Mouse (Mus musculus) liver, embryonic 15.5 days (tissue): ENCODE measurements around the gene Ttl. TPM values are rescaled to one million over a fixed set of nuclear protein-coding genes. Genes with fewer than 3 reads are reported as not detected.

Source experiments
- ATAC-seq: fragments of 200-750 bp; cut with Nextera tagmentation; 2 replicates; pipeline ENCODE4 v1.8.0; 2017; ENCODE audit warnings: moderate number of reproducible peaks, mild to moderate bottlenecking, moderate library complexity; ENCODE audit not compliant: insufficient read depth
- H3K27ac ChIP-seq: fragments of 300-500 bp; sonication (generic); replicated peaks from 2 replicates; pipeline ENCODE4 v1.5.1; 2015; ENCODE audit warnings: mild to moderate bottlenecking, inconsistent platforms
- H3K27me3 ChIP-seq: fragments of 300-500 bp; sonication (generic); 2 replicates; pipeline ENCODE4 v1.6.1; 2015; ENCODE audit warnings: mild to moderate bottlenecking, inconsistent platforms
- H3K36me3 ChIP-seq: fragments of 300-500 bp; sonication (generic); replicated peaks from 2 replicates; pipeline ENCODE4 v1.6.1; 2015; ENCODE audit warnings: moderate library complexity, mild to moderate bottlenecking, inconsistent platforms
- H3K4me1 ChIP-seq: fragments of 300-500 bp; sonication (generic); replicated peaks from 2 replicates; pipeline ENCODE4 v1.6.1; 2015; ENCODE audit warnings: inconsistent platforms
- H3K4me2 ChIP-seq: fragments of 300-500 bp; sonication (generic); 2 replicates; pipeline ENCODE4 v1.6.1; 2015; ENCODE audit warnings: moderate library complexity, mild to moderate bottlenecking, inconsistent platforms
- H3K4me3 ChIP-seq: fragments of 300-500 bp; sonication (generic); replicated peaks from 2 replicates; pipeline ENCODE4 v1.5.1; 2015; ENCODE audit warnings: mild to moderate bottlenecking, inconsistent platforms
- H3K9ac ChIP-seq: fragments of 300-500 bp; sonication (generic); 2 replicates; pipeline ENCODE4 v1.6.1; 2015; ENCODE audit warnings: moderate library complexity, mild to moderate bottlenecking, inconsistent platforms
- H3K9me3 ChIP-seq: fragments of 300-500 bp; sonication (generic); replicated peaks from 2 replicates; pipeline ENCODE4 v1.6.1; 2016; ENCODE audit warnings: inconsistent platforms
- WGBS: fragments of 180-500 bp; shearing (Covaris S2); methylation state at CpG from one replicate; pipeline ENCODE4 v1.1.7; 2015; ENCODE audit warnings: mixed read lengths; ENCODE audit not compliant: insufficient replicate concordance; 5-methylcytosine and 5-hydroxymethylcytosine counted together
- polyA plus RNA-seq: library from polyadenylated mRNA; unstranded; fragments of >200 nt; fragmentation: Nextera tagmentation; extraction: Ambion mirVana; gene quantifications from 2 replicates; pipeline ENCODE4 v1.2.1, GENCODE M21; 2015

Gene Ttl
- polyA plus RNA-seq, 1 experiment from 2014 or later = 1.8 TPM

- WGBS = 68% methylated on average over 6 of the region's 6 CpGs
- no peak for ATAC-seq
These were observed 10.0 kb upstream of the Ttl start for GRCm38 (mm10) chr2:129055741-129056140.

GRCm38 (mm10) chr2:129056597-129056996, 9.1 kb upstream of the Ttl start:
- H3K9ac ChIP-seq = no peak overlapping the region
- no peak overlapping the region for H3K27ac ChIP-seq
- no peak for ATAC-seq
- no peaks in the 10 kb centered on the region for H3K9me3 ChIP-seq
- no peak overlapping the region for H3K4me2 ChIP-seq
- H3K27me3 ChIP-seq = no peaks in the 10 kb centered on the region
- no peaks in the 10 kb centered on the region for H3K36me3 ChIP-seq
- 46% methylated on average over 9 of the region's 9 CpGs for WGBS
- no peak overlapping the region for H3K4me3 ChIP-seq
- peaks cover 21% of the 10 kb centered on the region for H3K4me1 ChIP-seq

More at GRCm38 (mm10) chr2:129055741-129056140, 10.0 kb upstream of the Ttl start:
- Histone ChIP-seq H3K27ac (no peak overlapping the region), H3K9ac (no peak overlapping the region), H3K27me3 (no peaks in the 10 kb centered on the region), H3K4me3 (no peak overlapping the region), H3K9me3 (no peaks in the 10 kb centered on the region), H3K36me3 (no peaks in the 10 kb centered on the region), H3K4me1 (peaks cover 21% of the 10 kb centered on the region), H3K4me2 (no peak overlapping the region)

- Histone ChIP-seq H3K4me2 (no peak overlapping the region), H3K27ac (no peak overlapping the region), H3K4me3 (no peak overlapping the region), H3K27me3 (0 out of 2 replicates have a peak, but pooled peaks cover 6% of the 10 kb centered on the region), H3K4me1 (peaks cover 21% of the 10 kb centered on the region), H3K9me3 (no peaks in the 10 kb centered on the region), H3K9ac (no peak overlapping the region), H3K36me3 (no peaks in the 10 kb centered on the region)
- ATAC-seq = no peak
- 73% methylated on average over 8 of the region's 8 CpGs for WGBS
These were observed 8.5 kb upstream of the Ttl start for GRCm38 (mm10) chr2:129057256-129057655.

- WGBS = 50% methylated on average over 6 of the region's 6 CpGs
- Histone ChIP-seq H3K27me3 (0 out of 2 replicates have a peak, but pooled peaks cover 12% of the 10 kb centered on the region), H3K9me3 (no peaks in the 10 kb centered on the region), H3K9ac (peak overlapping the region; percentile 4; the same call in 1 of the 2 replicates), H3K4me3 (no peak overlapping the region), H3K4me2 (peak overlapping the region; percentile 49), H3K4me1 (peaks cover 21% of the 10 kb centered on the region), H3K36me3 (no peaks in the 10 kb centered on the region), H3K27ac (peak overlapping the region; percentile 51; the same call in 1 of the 2 replicates)
- peak; percentile 97 for ATAC-seq
These were observed 7.8 kb upstream of the Ttl start for GRCm38 (mm10) chr2:129057920-129058361.

- no peak overlapping the region for H3K27ac ChIP-seq
- no peak for ATAC-seq
- no peak overlapping the region for H3K4me3 ChIP-seq
- H3K36me3 ChIP-seq = no peaks in the 10 kb centered on the region
- H3K4me2 ChIP-seq = no peak overlapping the region
- peaks cover 31% of the 10 kb centered on the region; the same call in 1 of the 2 replicates for H3K27me3 ChIP-seq
- H3K4me1 ChIP-seq = peaks cover 34% of the 10 kb centered on the region
- H3K9ac ChIP-seq = no peak overlapping the region
- no peaks in the 10 kb centered on the region for H3K9me3 ChIP-seq
- 66% methylated on average over 10 of the region's 10 CpGs for WGBS
These were observed 4.2 kb upstream of the Ttl start for GRCm38 (mm10) chr2:129061456-129062059.

GRCm38 (mm10) chr2:129066326-129066725, 584 bp downstream of the Ttl start:
- peak overlapping the region; percentile 96 for H3K4me2 ChIP-seq
- H3K9me3 ChIP-seq = no peaks in the 10 kb centered on the region
- H3K27ac ChIP-seq = peak overlapping the region; percentile 48
- H3K9ac ChIP-seq = peak overlapping the region; percentile 68
- peak overlapping the region; percentile 72 for H3K4me3 ChIP-seq
- H3K4me1 ChIP-seq = peaks cover 18% of the 10 kb centered on the region
- ATAC-seq = peak; percentile 67
- WGBS = 1% methylated on average over 20 of the region's 20 CpGs
- H3K36me3 ChIP-seq = no peaks in the 10 kb centered on the region
- H3K27me3 ChIP-seq = peaks cover 42% of the 10 kb centered on the region; the same call in 1 of the 2 replicates

- H3K9me3 ChIP-seq = no peaks in the 10 kb centered on the region
- no peak overlapping the region for H3K4me3 ChIP-seq
- no peak overlapping the region for H3K9ac ChIP-seq
- H3K4me2 ChIP-seq = no peak overlapping the region
- ATAC-seq = no peak
- peaks cover 22% of the 10 kb centered on the region; the same call in 1 of the 2 replicates for H3K27me3 ChIP-seq
- no peaks in the 10 kb centered on the region for H3K36me3 ChIP-seq
- H3K27ac ChIP-seq = no peak overlapping the region
- H3K4me1 ChIP-seq = peaks cover 17% of the 10 kb centered on the region
- 72% methylated on average over 3 of the region's 3 CpGs for WGBS
These were observed 4.6 kb downstream of the Ttl start for GRCm38 (mm10) chr2:129070296-129070695.

GRCm38 (mm10) chr2:129078313-129078712, 12.6 kb downstream of the Ttl start:
- H3K9ac ChIP-seq = no peak overlapping the region
- H3K4me3 ChIP-seq = no peak overlapping the region
- no peaks in the 10 kb centered on the region; the same call in 1 of the 2 replicates for H3K36me3 ChIP-seq
- WGBS = 71% methylated on average over 3 of the region's 3 CpGs
- no peak overlapping the region for H3K4me2 ChIP-seq
- H3K27me3 ChIP-seq = no peaks in the 10 kb centered on the region
- H3K9me3 ChIP-seq = no peaks in the 10 kb centered on the region
- ATAC-seq = no peak
- no peaks in the 10 kb centered on the region for H3K4me1 ChIP-seq
- no peak overlapping the region for H3K27ac ChIP-seq

GRCm38 (mm10) chr2:129079194-129079593, 13.5 kb downstream of the Ttl start:
- Histone ChIP-seq H3K27me3 (no peaks in the 10 kb centered on the region), H3K36me3 (no peaks in the 10 kb centered on the region; the same call in 1 of the 2 replicates), H3K4me1 (no peaks in the 10 kb centered on the region), H3K4me3 (no peak overlapping the region), H3K9ac (no peak overlapping the region), H3K27ac (no peak overlapping the region), H3K4me2 (no peak overlapping the region), H3K9me3 (no peaks in the 10 kb centered on the region)
- 53% methylated on average over 2 of the region's 2 CpGs for WGBS
- no peak for ATAC-seq

- H3K9me3 ChIP-seq = no peaks in the 10 kb centered on the region
- H3K27me3 ChIP-seq = no peaks in the 10 kb centered on the region
- no peak overlapping the region for H3K9ac ChIP-seq
- ATAC-seq = no peak
- H3K27ac ChIP-seq = no peak overlapping the region
- 63% methylated on average over 13 of the region's 13 CpGs for WGBS
- H3K36me3 ChIP-seq = peaks cover 10% of the 10 kb centered on the region; the same call in 1 of the 2 replicates
- H3K4me2 ChIP-seq = no peak overlapping the region
- no peaks in the 10 kb centered on the region for H3K4me1 ChIP-seq
- no peak overlapping the region for H3K4me3 ChIP-seq
These were observed 15.4 kb downstream of the Ttl start for GRCm38 (mm10) chr2:129081097-129081496.

- 76% methylated on average over 5 of the region's 5 CpGs for WGBS
- no peaks in the 10 kb centered on the region for H3K9me3 ChIP-seq
- ATAC-seq = no peak
- H3K27me3 ChIP-seq = no peaks in the 10 kb centered on the region
- no peak overlapping the region for H3K9ac ChIP-seq
- no peaks in the 10 kb centered on the region; the same call in 1 of the 2 replicates for H3K4me1 ChIP-seq
- no peak overlapping the region for H3K4me2 ChIP-seq
- H3K4me3 ChIP-seq = no peak overlapping the region
- no peak overlapping the region for H3K27ac ChIP-seq
- peaks cover 15% of the 10 kb centered on the region; the same call in 1 of the 2 replicates for H3K36me3 ChIP-seq
These were observed 17.8 kb downstream of the Ttl start for GRCm38 (mm10) chr2:129083514-129083913.
